Mouse (Mus musculus): ENCODE measurements around the gene Vmn2r99. TPM values are rescaled to one million over a fixed set of nuclear protein-coding genes. Genes with fewer than 3 reads are reported as not detected.

The Vmn2r99 gene
- total RNA-seq (2014; rRNA removed) (not detected in 2 replicates), polyA plus RNA-seq (2015; fragmentation: Nextera tagmentation; extraction: Ambion mirVana) (not detected in 2 replicates)

GRCm38 (mm10) chr17:19361649-19362048, at the start of gene Vmn2r99:
TSS of gene Vmn2r99 (plus strand) at chr17:19361949.
- Histone ChIP-seq H3K9ac (replicated peaks; ENCODE audit: low read length) (no peak within 1 kb of the TSS), H3K27ac (no peak within 1 kb of the TSS), H3K4me3 (ENCODE audit: low read length) (no peak within 1 kb of the TSS), H3K9me3 (ENCODE audit: low read length) (0 out of 2 replicates have a peak, but pooled peaks cover 3% of the 10 kb centered on the region), H3K4me1 (ENCODE audit: insufficient read depth, low read length) (no peaks in the 10 kb centered on the region), H3K27me3 (ENCODE audit: insufficient read depth, low read length) (no peaks in the 10 kb centered on the region), H3K4me2 (ENCODE audit: low read depth, low read length) (no peak within 1 kb of the TSS), H3K36me3 (ENCODE audit: insufficient read depth, low read length) (no peaks in the 10 kb centered on the region)
- DNase-seq (ENCODE audit: low spot score) (no peak), ATAC-seq (no peak)
- TF ChIP-seq CTCF (IDR thresholded peaks at IDR 0.05; ENCODE audit: low read depth) = no peak

- no peak for TF ChIP-seq CTCF (IDR thresholded peaks at IDR 0.05; ENCODE audit: low read depth)
- peaks cover 20% of the 10 kb centered on the region; the same call in 1 of the 2 replicates for H3K9me3 ChIP-seq (ENCODE audit: low read length)
- H3K27me3 ChIP-seq (ENCODE audit: insufficient read depth, low read length) = no peaks in the 10 kb centered on the region
- no peak overlapping the region for H3K9ac ChIP-seq (replicated peaks; ENCODE audit: low read length)
- no peaks in the 10 kb centered on the region for H3K36me3 ChIP-seq (ENCODE audit: insufficient read depth, low read length)
- H3K4me3 ChIP-seq (ENCODE audit: low read length) = no peak overlapping the region
- no peak overlapping the region for H3K27ac ChIP-seq
- H3K4me1 ChIP-seq (ENCODE audit: insufficient read depth, low read length) = no peaks in the 10 kb centered on the region
- no peak overlapping the region for H3K4me2 ChIP-seq (ENCODE audit: low read depth, low read length)
- DNase-seq (ENCODE audit: low spot score) (no peak), ATAC-seq (no peak)
- WGBS = 95% methylated on average over 3 of the region's 3 CpGs
Measured at GRCm38 (mm10) chr17:19437623-19438022, 75.9 kb downstream of the Vmn2r99 start.

- Histone ChIP-seq H3K27ac (no peak overlapping the region), H3K4me2 (ENCODE audit: low read depth, low read length) (no peak overlapping the region), H3K9ac (replicated peaks; ENCODE audit: low read length) (no peak overlapping the region), H3K9me3 (ENCODE audit: low read length) (peaks cover 20% of the 10 kb centered on the region), H3K4me3 (ENCODE audit: low read length) (no peak overlapping the region), H3K36me3 (ENCODE audit: insufficient read depth, low read length) (no peaks in the 10 kb centered on the region), H3K27me3 (ENCODE audit: insufficient read depth, low read length) (no peaks in the 10 kb centered on the region), H3K4me1 (ENCODE audit: insufficient read depth, low read length) (no peaks in the 10 kb centered on the region)
- DNase-seq (ENCODE audit: low spot score) (no peak), ATAC-seq (no peak)
- WGBS = 91% methylated on average over 1 of the region's 1 CpGs
- TF ChIP-seq CTCF (IDR thresholded peaks at IDR 0.05; ENCODE audit: low read depth) = no peak
Measured at GRCm38 (mm10) chr17:19444932-19445331, 83.2 kb downstream of the Vmn2r99 start.

Other genes with a start within 250 kb of the Vmn2r99 start
- gene Vmn2r100, start 142.8 kb downstream of the Vmn2r99 start, total RNA-seq (2014; rRNA removed) = not detected in 2 replicates
- not detected in 2 replicates for gene Vmn2r100, start 142.8 kb downstream of the Vmn2r99 start, polyA plus RNA-seq (2015; fragmentation: Nextera tagmentation; extraction: Ambion mirVana)
- gene Vmn2r101, start 215.3 kb downstream of the Vmn2r99 start, total RNA-seq (2014; rRNA removed) = not detected in 2 replicates
- not detected in 2 replicates for gene Vmn2r101, start 215.3 kb downstream of the Vmn2r99 start, polyA plus RNA-seq (2015; fragmentation: Nextera tagmentation; extraction: Ambion mirVana)